Mouse (Mus musculus): Measurements from ENCODE around the gene Pes1.
"Not testable (repeated sequence)": the region's sequence is repeated elsewhere in the genome, so short reads cannot be mapped to it uniquely, and the experiment has no call there.

Gene Pes1

DNA sequence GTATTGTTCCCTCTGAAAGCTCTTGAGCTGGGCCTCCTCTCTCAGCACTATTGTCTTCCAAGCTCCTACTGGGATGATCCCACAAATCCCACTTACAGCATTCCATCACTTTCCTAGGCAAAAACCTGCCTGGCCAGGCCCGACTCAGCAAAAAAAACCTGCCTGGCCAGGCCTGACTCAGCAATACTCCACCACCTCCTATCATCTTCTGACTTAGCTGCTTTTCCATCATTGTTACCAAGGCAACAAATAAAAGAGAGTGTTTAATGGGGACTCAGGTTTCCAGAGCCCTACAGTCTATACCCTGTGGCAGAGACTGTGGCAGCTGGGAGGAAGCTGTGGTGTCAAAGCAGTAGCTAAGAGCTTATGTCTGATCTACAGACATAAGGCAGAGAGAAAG, 48.8 kb downstream of the Pes1 start:
- DNase-seq (ENCODE audit: low spot score) = no peak

GRCm38 (mm10) chr11:4015796-4016195, 52.0 kb downstream of the Pes1 start:
- DNase-seq (ENCODE audit: low spot score) = not testable (repeated sequence)

GRCm38 (mm10) chr11:4022111-4022510, 58.3 kb downstream of the Pes1 start:
- not testable (repeated sequence) for DNase-seq (ENCODE audit: low spot score)

GRCm38 (mm10) chr11:4023321-4023720, 59.5 kb downstream of the Pes1 start:
- DNase-seq (ENCODE audit: low spot score) = no peak

DNA sequence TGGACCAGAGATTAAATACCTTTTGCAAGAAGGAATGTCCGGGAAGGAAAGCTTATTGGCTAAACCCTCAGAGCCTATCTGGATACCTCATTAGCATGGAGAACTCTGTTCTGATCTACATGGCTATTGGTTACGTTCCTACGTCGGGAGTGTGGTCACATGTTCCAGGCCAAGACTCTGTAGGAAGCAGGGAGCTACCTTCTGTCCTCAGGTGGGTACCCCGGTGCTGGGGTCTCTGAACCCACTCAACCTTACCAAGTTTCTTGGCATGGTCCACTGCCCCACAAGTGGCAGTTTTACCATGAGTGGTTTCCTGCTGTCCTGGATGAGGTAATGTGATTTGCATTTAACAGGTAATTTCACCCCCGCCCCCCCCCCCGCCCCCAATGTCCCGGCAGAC, 63.3 kb downstream of the Pes1 start:
- no peak for DNase-seq (ENCODE audit: low spot score)

GRCm38 (mm10) chr11:4027561-4028334, 64.0 kb downstream of the Pes1 start:
- no peak for DNase-seq (ENCODE audit: low spot score)

GRCm38 (mm10) chr11:4029343-4029742, 65.6 kb downstream of the Pes1 start:
- DNase-seq (ENCODE audit: low spot score) = no peak
